Comparison of ENCODE assay signal across 10 mouse cellular contexts in the genomic region with DNA sequence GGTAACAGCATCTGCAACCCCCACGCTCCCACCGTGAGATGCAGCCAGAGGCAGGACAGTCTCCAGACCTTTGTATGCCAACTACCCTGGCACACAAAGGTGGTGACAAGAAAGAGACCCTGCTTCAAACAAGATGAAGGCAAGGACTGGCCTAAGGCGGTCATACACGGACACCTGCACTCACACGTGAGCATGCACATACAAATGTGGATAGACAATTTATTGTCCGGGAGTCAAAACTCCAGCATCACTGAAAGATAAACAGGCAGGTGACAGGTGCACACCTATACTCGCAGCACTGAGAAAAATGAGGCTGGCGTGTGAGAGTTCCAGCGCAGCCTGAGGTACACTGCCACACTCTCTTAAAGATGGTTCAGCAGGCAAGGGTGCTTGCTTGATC. TPM values are rescaled to one million over a fixed set of nuclear protein-coding genes. Genes with fewer than 3 reads are reported as not detected.
DNase-seq lines count a peak whose midpoint lies in the region; ATAC-seq and TF ChIP-seq lines count a peak whose summit lies in the region.
"Had no signal": no experiment of that assay in that cellular context is flagged by ENCODE, and none has a peak within 500 bp of the region (broad histone marks: within the 10 kb centered on the region; RNA-seq: fewer than 3 reads in every experiment).

No protein-coding gene starts in this region.

- H3K4me1 ChIP-seq in heart, embryonic 14.5 days (ENCODE audit: control insufficient read depth in 2 of 2, insufficient read depth in 2 of 2, low read length in 2 of 2) = peaks cover 7 to 18% of the 10 kb centered on the region in 2 experiments
- peaks cover 15 to 16% of the 10 kb centered on the region in 2 experiments for H3K4me1 ChIP-seq in ES-E14 (ENCODE audit: control insufficient read depth in 2 of 2, insufficient read depth in 2 of 2, low read length in 2 of 2, poor library complexity in 1 of 2)
- H3K4me1 ChIP-seq in forebrain, embryonic 14.5 days (ENCODE audit: control insufficient read depth, insufficient read depth, low read length) = no peaks in the 10 kb centered on the region
- H3K4me1 ChIP-seq in liver, embryonic 15.5 days (replicated peaks) = peaks cover 30% of the 10 kb centered on the region

- in situ Hi-C loops in ES-E14 (cut with MboI; ENCODE audit: low sequenced_read_pairs in 2 of 2, unreplicated experiment in 2 of 2) = no loop called here

- H3K9me3 ChIP-seq in heart, embryonic 14.5 days (ENCODE audit: control insufficient read depth, low read length) = no peaks in the 10 kb centered on the region
- no peaks in the 10 kb centered on the region for H3K9me3 ChIP-seq in ES-E14 (ENCODE audit: control insufficient read depth, insufficient read depth, low read depth, low read length)
- no peaks in the 10 kb centered on the region for H3K9me3 ChIP-seq in forebrain, embryonic 14.5 days (replicated peaks; ENCODE audit: control insufficient read depth, low read length)
- no peaks in the 10 kb centered on the region for H3K9me3 ChIP-seq in liver, embryonic 15.5 days (replicated peaks)

- H3K27ac ChIP-seq in heart, embryonic 14.5 days (replicated peaks in 1 of 2; ENCODE audit: control insufficient read depth in 1 of 2, insufficient read depth in 1 of 2, low read depth in 2 of 2, low read length in 2 of 2) = no peak overlapping the region
- H3K27ac ChIP-seq in ES-E14 (ENCODE audit: insufficient read depth, low read depth, low read length, poor library complexity, severe bottlenecking) = no peak overlapping the region
- H3K27ac ChIP-seq in forebrain, embryonic 14.5 days (ENCODE audit: low read depth, low read length) = no peak overlapping the region
- no peak overlapping the region for H3K27ac ChIP-seq in liver, embryonic 15.5 days (replicated peaks)

- ATAC-seq in heart, embryonic 14.5 days (ENCODE audit: insufficient number of reproducible peaks, insufficient read depth, low FRiP score, low read depth) = no peak
- ATAC-seq in forebrain, embryonic 14.5 days = no peak
- no peak for ATAC-seq in liver, embryonic 15.5 days (ENCODE audit: insufficient read depth)

- peaks cover 28% of the 10 kb centered on the region for H3K36me3 ChIP-seq in heart, embryonic 14.5 days (ENCODE audit: control insufficient read depth, insufficient read depth, low read length)
- peaks cover 14% of the 10 kb centered on the region; the same call in 1 of the 2 replicates for H3K36me3 ChIP-seq in ES-E14 (ENCODE audit: control insufficient read depth, insufficient read depth, low read length, poor library complexity, severe bottlenecking)
- peaks cover 20% of the 10 kb centered on the region for H3K36me3 ChIP-seq in forebrain, embryonic 14.5 days (ENCODE audit: control insufficient read depth, insufficient read depth, low read length)
- peaks cover 21% of the 10 kb centered on the region for H3K36me3 ChIP-seq in liver, embryonic 15.5 days (replicated peaks)

- 90% methylated on average over 9 of the region's 9 CpGs for WGBS in heart, embryonic 14.5 days
- WGBS in forebrain, embryonic 14.5 days = 90% methylated on average over 9 of the region's 9 CpGs
- 83% methylated on average over 9 of the region's 9 CpGs for WGBS in liver, embryonic 15.5 days (ENCODE audit: insufficient replicate concordance)

- peak overlapping the region; percentile 96; the same call in 1 of the 2 replicates for H3K9ac ChIP-seq in heart, embryonic 14.5 days (ENCODE audit: low read length)
- peak overlapping the region; percentile 8; the same call in 1 of the 2 replicates for H3K9ac ChIP-seq in ES-E14 (ENCODE audit: insufficient read depth, low read depth, low read length, poor library complexity, severe bottlenecking)
- no peak overlapping the region for H3K9ac ChIP-seq in forebrain, embryonic 14.5 days (ENCODE audit: low read length)
- peak overlapping the region; percentile 91; the same call in 1 of the 2 replicates for H3K9ac ChIP-seq in liver, embryonic 15.5 days

- intact Hi-C loops in heart, postnatal 36 days (cut with DNase I) = loop anchor here (2.0 to 5.0 kb wide), 5 partner anchors 35 to 224 kb away; a partner anchor contains a TSS

- no peak for DNase-seq in heart, postnatal 36 days
- DNase-seq in ES-E14 (ENCODE audit: low read depth, low spot score) = no peak
- no peak for DNase-seq in forebrain, embryonic 14.5 days (ENCODE audit: low spot score)
- DNase-seq in cerebellum, postnatal 14 days = no peak
- no peak for DNase-seq in cerebellum, adult 11-12 months
- no peak for DNase-seq in cerebellum, adult 9-10 months
- DNase-seq: lung, postnatal 10 days; right cerebral cortex, adult 18-20 months had no signal

- H3K4me2 ChIP-seq in heart, embryonic 14.5 days (ENCODE audit: low read length) = peak overlapping the region; percentile 79
- H3K4me2 ChIP-seq in forebrain, embryonic 14.5 days (ENCODE audit: low read length) = peak overlapping the region; percentile 86
- H3K4me2 ChIP-seq in liver, embryonic 15.5 days = peak overlapping the region; percentile 82

- H3K4me3 ChIP-seq in heart, embryonic 14.5 days (ENCODE audit: control insufficient read depth in 1 of 2, insufficient read depth in 1 of 2, low read depth in 1 of 2, low read length in 2 of 2) = no peak overlapping the region
- peak overlapping the region; percentile 89 to 98 for H3K4me3 ChIP-seq in ES-E14 (ENCODE audit: insufficient read depth in 1 of 2, low read depth in 1 of 2, low read length in 2 of 2, poor library complexity in 1 of 2, severe bottlenecking in 1 of 2)
- no peak overlapping the region for H3K4me3 ChIP-seq in forebrain, embryonic 14.5 days (ENCODE audit: low read depth, low read length)
- peak overlapping the region; percentile 90 for H3K4me3 ChIP-seq in liver, embryonic 15.5 days (replicated peaks)

- no peaks in the 10 kb centered on the region for H3K27me3 ChIP-seq in heart, embryonic 14.5 days (ENCODE audit: control insufficient read depth, insufficient read depth, low read length)
- H3K27me3 ChIP-seq in forebrain, embryonic 14.5 days (replicated peaks; ENCODE audit: control insufficient read depth, insufficient read depth, low read length) = no peaks in the 10 kb centered on the region
- H3K27me3 ChIP-seq in liver, embryonic 15.5 days = no peaks in the 10 kb centered on the region

TF ChIP-seq in ES-E14, 5 proteins besides CTCF, POLR2A, EP300 and RAD21:
- TF ChIP-seq HCFC1 (IDR thresholded peaks at IDR 0.05; ENCODE audit: borderline replicate concordance, insufficient read depth, low read length) (no peak), MAFK (IDR thresholded peaks at IDR 0.05; ENCODE audit: insufficient read depth, low read depth, low read length) (no peak), CHD2 (IDR thresholded peaks at IDR 0.05; ENCODE audit: low read depth, low read length) (no peak), ZC3H11A (IDR thresholded peaks at IDR 0.05; ENCODE audit: borderline replicate concordance, low read depth, low read length) (no peak), ZNF384 (IDR thresholded peaks at IDR 0.05; ENCODE audit: low read depth, low read length) (no peak)
TF ChIP-seq in ES-E14: peak in this region for 0.

RNA-seq across cellular contexts. Expression of a gene that starts 9.5 kb away (rescaled TPM):
- 219 and 235 TPM in 2 replicates for polyA plus RNA-seq in heart, embryonic 14.5 days (2014; fragmentation: Nextera tagmentation; extraction: Ambion mirVana)
- total RNA-seq in heart, postnatal 36 days (2021) = 100 to 1,000 TPM; 157 to 168 TPM
- total RNA-seq in ES-E14 (2012; rRNA removed) = 125 and 170 TPM in 2 replicates
- polyA plus RNA-seq in forebrain, embryonic 14.5 days (2014; fragmentation: Nextera tagmentation; extraction: Ambion mirVana) = 202 and 235 TPM in 2 replicates
- 88.8 and 90.8 TPM in 2 replicates for polyA plus RNA-seq in liver, embryonic 15.5 days (2015; fragmentation: Nextera tagmentation; extraction: Ambion mirVana)

RNA-seq across cellular contexts. Expression of a gene that starts 56.2 kb away (rescaled TPM):
- polyA plus RNA-seq in heart, embryonic 14.5 days (2014; fragmentation: Nextera tagmentation; extraction: Ambion mirVana) = 19.9 and 22.1 TPM in 2 replicates
- total RNA-seq in heart, postnatal 36 days (2021) = 10 to 100 TPM; 57.1 to 59.1 TPM
- 10.3 and 10.4 TPM in 2 replicates for total RNA-seq in ES-E14 (2012; rRNA removed)
- 16.0 and 20.9 TPM in 2 replicates for polyA plus RNA-seq in forebrain, embryonic 14.5 days (2014; fragmentation: Nextera tagmentation; extraction: Ambion mirVana)
- polyA plus RNA-seq in liver, embryonic 15.5 days (2015; fragmentation: Nextera tagmentation; extraction: Ambion mirVana) = 8.4 and 8.7 TPM in 2 replicates

Comparison
In these comparisons a context has a peak if more than half of its experiments do, and no peak if none do; other contexts are left out.
1. H3K4me3 ChIP-seq: peak in ES-E14 (2 of 2) and liver, embryonic 15.5 days (single experiment); none in heart, embryonic 14.5 days (0 of 2) and forebrain, embryonic 14.5 days (single experiment).
2. Peak in every context shown above with its lines, with median percentiles within 50 percentile points of each other: H3K4me2 ChIP-seq.